Mouse (Mus musculus) intestine, postnatal 0 days (tissue): ENCODE data around the gene Cldn14. TPM values are rescaled to one million over a fixed set of nuclear protein-coding genes. Genes with fewer than 3 reads are reported as not detected.

Source experiments
- ATAC-seq: fragments of 200-750 bp; cut with Nextera tagmentation; 2 replicates; pipeline ENCODE4 v1.8.0; 2017; ENCODE audit warnings: mild to moderate bottlenecking, moderate TSS enrichment, moderate library complexity
- H3K27ac ChIP-seq: fragments of 300-500 bp; sonication (generic); 2 replicates; pipeline ENCODE4 v1.5.1; 2014; ENCODE audit warnings: mild to moderate bottlenecking, low read depth, low read length, moderate library complexity
- H3K27me3 ChIP-seq: fragments of 300-500 bp; sonication (generic); replicated peaks from 2 replicates; pipeline ENCODE4 v1.6.1; 2014; ENCODE audit warnings: low read length, mixed read lengths; ENCODE audit not compliant: control insufficient read depth, insufficient read depth
- H3K36me3 ChIP-seq: fragments of 300-500 bp; sonication (generic); 2 replicates; pipeline ENCODE4 v1.6.1; 2014; ENCODE audit warnings: mild to moderate bottlenecking, moderate library complexity; ENCODE audit not compliant: control insufficient read depth, insufficient read depth
- H3K4me1 ChIP-seq: fragments of 300-500 bp; sonication (generic); replicated peaks from 2 replicates; pipeline ENCODE4 v1.6.1; 2014; ENCODE audit warnings: antibody characterized with exemption, low read length, mixed read lengths; ENCODE audit not compliant: control insufficient read depth, insufficient read depth
- H3K4me2 ChIP-seq: fragments of 300-500 bp; sonication (generic); replicated peaks from 2 replicates; pipeline ENCODE4 v1.6.1; 2014; ENCODE audit warnings: low read depth, mild to moderate bottlenecking, moderate library complexity
- H3K4me3 ChIP-seq: fragments of 300-500 bp; sonication (generic); 2 replicates; pipeline ENCODE4 v1.5.1; 2014; ENCODE audit warnings: low read depth, low read length
- H3K9ac ChIP-seq: fragments of 300-500 bp; sonication (generic); 2 replicates; pipeline ENCODE4 v1.6.1; 2014; ENCODE audit warnings: mild to moderate bottlenecking, low read depth, low read length
- H3K9me3 ChIP-seq: fragments of 300-500 bp; sonication (generic); 2 replicates; pipeline ENCODE4 v1.6.1; 2016; ENCODE audit warnings: mixed run types; ENCODE audit not compliant: control insufficient read depth
- CTCF ChIP-seq: sonication (generic); IDR thresholded peaks from 2 replicates; pipeline ENCODE4 v1.5.1; 2016; ENCODE audit warnings: low read depth, mild to moderate bottlenecking, control low read depth, antibody characterized with exemption, moderate library complexity
- WGBS: fragments of 180-500 bp; shearing (Covaris S2); extraction: QIAGEN DNeasy Blood & Tissue Kit; methylation state at CpG from one replicate; pipeline ENCODE4 v1.1.7; 2014; 5-methylcytosine and 5-hydroxymethylcytosine counted together
- polyA plus RNA-seq: library from polyadenylated mRNA; unstranded; fragments of >200 nt; fragmentation: Nextera tagmentation; extraction: Ambion mirVana; gene quantifications from 2 replicates; pipeline ENCODE4 v1.2.1, GENCODE M21; 2015

The Cldn14 gene
- polyA plus RNA-seq, 1 experiment from 2014 or later, result 2.3 TPM

- Histone ChIP-seq H3K27me3 (no peaks in the 10 kb centered on the region), H3K9me3 (no peaks in the 10 kb centered on the region), H3K9ac (no peak overlapping the region), H3K4me3 (no peak overlapping the region), H3K36me3 (no peaks in the 10 kb centered on the region), H3K4me2 (no peak overlapping the region), H3K27ac (no peak overlapping the region), H3K4me1 (no peaks in the 10 kb centered on the region)
- WGBS, result 30% methylated on average over 16 of the region's 16 CpGs
- ATAC-seq, result no peak
- TF ChIP-seq CTCF, result no peak
Observed at GRCm38 (mm10) chr16:94040485-94040884, 31.8 kb upstream of the Cldn14 start.

GRCm38 (mm10) chr16:94038986-94039341 is 30.3 kb upstream of the Cldn14 start:
- no peak for TF ChIP-seq CTCF
- Histone ChIP-seq H3K9me3 (no peaks in the 10 kb centered on the region), H3K27ac (no peak overlapping the region), H3K4me2 (no peak overlapping the region), H3K27me3 (no peaks in the 10 kb centered on the region), H3K36me3 (no peaks in the 10 kb centered on the region), H3K9ac (no peak overlapping the region), H3K4me3 (no peak overlapping the region), H3K4me1 (no peaks in the 10 kb centered on the region)
- no peak for ATAC-seq
- 88% methylated on average over 9 of the region's 9 CpGs for WGBS

- Histone ChIP-seq H3K9ac (no peak overlapping the region), H3K4me2 (no peak overlapping the region), H3K36me3 (no peaks in the 10 kb centered on the region), H3K27ac (no peak overlapping the region), H3K27me3 (no peaks in the 10 kb centered on the region), H3K4me3 (no peak overlapping the region), H3K4me1 (no peaks in the 10 kb centered on the region), H3K9me3 (no peaks in the 10 kb centered on the region)
- peak; percentile 90 for TF ChIP-seq CTCF
- 63% methylated on average over 12 of the region's 12 CpGs for WGBS
- ATAC-seq, result no peak
Observed at GRCm38 (mm10) chr16:94038272-94038985, 29.8 kb upstream of the Cldn14 start.

- H3K9me3 ChIP-seq, result no peaks in the 10 kb centered on the region
- no peak for TF ChIP-seq CTCF
- no peak overlapping the region for H3K4me2 ChIP-seq
- no peaks in the 10 kb centered on the region for H3K4me1 ChIP-seq
- 92% methylated on average over 7 of the region's 7 CpGs for WGBS
- H3K27me3 ChIP-seq, result no peaks in the 10 kb centered on the region
- no peak overlapping the region for H3K9ac ChIP-seq
- no peaks in the 10 kb centered on the region for H3K36me3 ChIP-seq
- no peak overlapping the region for H3K27ac ChIP-seq
- ATAC-seq, result no peak
- H3K4me3 ChIP-seq, result no peak overlapping the region
Observed at GRCm38 (mm10) chr16:94037280-94037679, 28.6 kb upstream of the Cldn14 start.

GRCm38 (mm10) chr16:94034152-94034551 is 25.5 kb upstream of the Cldn14 start:
- H3K9me3 ChIP-seq, result no peaks in the 10 kb centered on the region
- H3K27ac ChIP-seq, result no peak overlapping the region
- no peaks in the 10 kb centered on the region for H3K36me3 ChIP-seq
- H3K4me1 ChIP-seq, result no peaks in the 10 kb centered on the region
- no peak for TF ChIP-seq CTCF
- H3K4me2 ChIP-seq, result no peak overlapping the region
- no peak overlapping the region for H3K9ac ChIP-seq
- H3K4me3 ChIP-seq, result no peak overlapping the region
- H3K27me3 ChIP-seq, result no peaks in the 10 kb centered on the region
- 64% methylated on average over 9 of the region's 9 CpGs for WGBS
- no peak for ATAC-seq

- ATAC-seq, result no peak
- Histone ChIP-seq H3K9me3 (no peaks in the 10 kb centered on the region), H3K9ac (no peak overlapping the region), H3K4me3 (no peak overlapping the region), H3K27me3 (no peaks in the 10 kb centered on the region), H3K4me2 (no peak overlapping the region), H3K4me1 (no peaks in the 10 kb centered on the region), H3K27ac (no peak overlapping the region), H3K36me3 (no peaks in the 10 kb centered on the region)
- TF ChIP-seq CTCF, result no peak
- 85% methylated on average over 5 of the region's 5 CpGs for WGBS
Observed at GRCm38 (mm10) chr16:94032270-94032669, 23.6 kb upstream of the Cldn14 start.
